Mouse (Mus musculus) kidney, embryonic 14.5 days (tissue): Measurements from ENCODE around the gene Gm26620. TPM values are rescaled to one million over a fixed set of nuclear protein-coding genes. Genes with fewer than 3 reads are reported as not detected.
A peak's percentile ranks its signal among the peaks of the same experiment; 100 is the strongest.

Experiments used
- ATAC-seq: fragments of 200-750 bp; cut with Nextera tagmentation; 2 replicates; pipeline ENCODE4 v1.8.0; 2017; ENCODE audit warnings: moderate number of reproducible peaks, mild to moderate bottlenecking, moderate TSS enrichment, moderate library complexity; ENCODE audit not compliant: low FRiP score, low TSS enrichment
- H3K27ac ChIP-seq: fragments of 300-500 bp; sonication (generic); 2 replicates; pipeline ENCODE4 v1.5.1; 2014; ENCODE audit warnings: low read depth, mild to moderate bottlenecking, low read length, moderate library complexity, mixed read lengths
- H3K27me3 ChIP-seq: fragments of 300-500 bp; sonication (generic); 2 replicates; pipeline ENCODE4 v1.6.1; 2014; ENCODE audit warnings: mild to moderate bottlenecking, low read length; ENCODE audit not compliant: control insufficient read depth, insufficient read depth
- H3K36me3 ChIP-seq: fragments of 300-500 bp; sonication (generic); 2 replicates; pipeline ENCODE4 v1.6.1; 2014; ENCODE audit warnings: low read length, mixed read lengths; ENCODE audit not compliant: control insufficient read depth, insufficient read depth
- H3K4me1 ChIP-seq: fragments of 300-500 bp; sonication (generic); 2 replicates; pipeline ENCODE4 v1.6.1; 2014; ENCODE audit warnings: low read length, mixed read lengths; ENCODE audit not compliant: control insufficient read depth, insufficient read depth
- H3K4me2 ChIP-seq: fragments of 300-500 bp; sonication (generic); replicated peaks from 2 replicates; pipeline ENCODE4 v1.6.1; 2014; ENCODE audit warnings: low read depth, mild to moderate bottlenecking, low read length
- H3K4me3 ChIP-seq: fragments of 300-500 bp; sonication (generic); 2 replicates; pipeline ENCODE4 v1.5.1; 2014; ENCODE audit warnings: mild to moderate bottlenecking, low read length
- H3K9ac ChIP-seq: fragments of 300-500 bp; sonication (generic); 2 replicates; pipeline ENCODE4 v1.6.1; 2014; ENCODE audit warnings: low read depth, mild to moderate bottlenecking, low read length, moderate library complexity
- H3K9me3 ChIP-seq: fragments of 300-500 bp; sonication (generic); 2 replicates; pipeline ENCODE4 v1.6.1; 2016; ENCODE audit warnings: low read length; ENCODE audit not compliant: control insufficient read depth
- WGBS: fragments of 180-500 bp; shearing (Covaris S2); extraction: QIAGEN DNeasy Blood & Tissue Kit; methylation state at CpG from one replicate; pipeline ENCODE4 v1.1.7; 2014; 5-methylcytosine and 5-hydroxymethylcytosine counted together
- polyA plus RNA-seq: library from polyadenylated mRNA; unstranded; fragments of >200 nt; fragmentation: Nextera tagmentation; extraction: Ambion mirVana; gene quantifications from 2 replicates; pipeline ENCODE4 v1.2.1, GENCODE M21; 2014

Gm26620 gene
- polyA plus RNA-seq, 1 experiment from 2014 or later = not detected

- H3K27ac ChIP-seq = peak within 1 kb of the TSS; percentile 53; the same call in 1 of the 2 replicates
- H3K27me3 ChIP-seq = no peaks in the 10 kb centered on the region
- peak within 1 kb of the TSS; percentile 67 for H3K4me2 ChIP-seq
- peak; percentile 79; the same call in 1 of the 2 replicates for ATAC-seq
- 0 out of 2 replicates have a peak, but pooled peaks cover 4% of the 10 kb centered on the region for H3K36me3 ChIP-seq
- no peaks in the 10 kb centered on the region for H3K9me3 ChIP-seq
- H3K9ac ChIP-seq = peak within 1 kb of the TSS; percentile 76
- H3K4me1 ChIP-seq = no peaks in the 10 kb centered on the region; the same call in 1 of the 2 replicates
- H3K4me3 ChIP-seq = peak within 1 kb of the TSS; percentile 89
- WGBS = under 1% methylated on average over 25 of the region's 25 CpGs
Measured at GRCm38 (mm10) chr1:170867691-170868105, 17.2 kb upstream of the Gm26620 start, which contains the start of gene Atf6. Gene Atf6 (minus strand): TSS chr1:170867771.

- Histone ChIP-seq H3K4me3 (peak overlapping the region; percentile 89), H3K36me3 (0 out of 2 replicates have a peak, but pooled peaks cover 4% of the 10 kb centered on the region), H3K9me3 (no peaks in the 10 kb centered on the region), H3K27ac (no peak overlapping the region), H3K4me1 (no peaks in the 10 kb centered on the region; the same call in 1 of the 2 replicates), H3K27me3 (no peaks in the 10 kb centered on the region), H3K4me2 (peak overlapping the region; percentile 67), H3K9ac (peak overlapping the region; percentile 76)
- WGBS = under 1% methylated on average over 33 of the region's 33 CpGs
- ATAC-seq = peak; percentile 85
Measured at GRCm38 (mm10) chr1:170868107-170868904, 16.6 kb upstream of the Gm26620 start.

- Histone ChIP-seq H3K9me3 (no peaks in the 10 kb centered on the region), H3K27me3 (no peaks in the 10 kb centered on the region), H3K9ac (peak overlapping the region; percentile 76), H3K27ac (no peak overlapping the region), H3K4me2 (peak overlapping the region; percentile 67), H3K36me3 (0 out of 2 replicates have a peak, but pooled peaks cover 6% of the 10 kb centered on the region), H3K4me3 (peak overlapping the region; percentile 89), H3K4me1 (no peaks in the 10 kb centered on the region; the same call in 1 of the 2 replicates)
- ATAC-seq = 0 out of 2 replicates have a peak, but pooled peaks have one; percentile 18
- WGBS = 19% methylated on average over 14 of the region's 14 CpGs
Measured at GRCm38 (mm10) chr1:170868905-170869283, 16.0 kb upstream of the Gm26620 start.

DNA sequence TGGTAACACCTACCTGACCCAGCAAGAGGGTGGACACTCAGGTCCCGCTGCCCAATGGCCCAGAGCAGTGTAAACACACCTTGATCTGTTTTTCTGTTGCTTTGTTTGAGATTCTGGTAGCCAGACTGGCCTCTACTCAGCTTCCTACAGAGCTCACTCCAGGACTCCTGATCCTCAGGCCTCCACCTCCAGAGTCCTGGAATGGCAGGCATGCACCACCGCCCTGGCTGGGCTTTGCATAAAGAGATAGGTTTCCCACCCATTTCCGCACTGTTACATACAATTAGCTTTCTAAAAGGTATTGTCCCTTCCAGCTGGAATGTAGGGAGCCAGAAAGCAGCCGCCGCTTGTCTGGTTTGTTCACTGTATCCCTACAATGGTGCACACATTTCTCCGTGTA is 13.5 kb upstream of the Gm26620 start:
- no peaks in the 10 kb centered on the region for H3K27me3 ChIP-seq
- H3K4me1 ChIP-seq = no peaks in the 10 kb centered on the region; the same call in 1 of the 2 replicates
- 91% methylated on average over 6 of the region's 6 CpGs for WGBS
- no peak overlapping the region for H3K9ac ChIP-seq
- no peak overlapping the region for H3K4me2 ChIP-seq
- ATAC-seq = no peak
- no peaks in the 10 kb centered on the region for H3K9me3 ChIP-seq
- no peak overlapping the region for H3K27ac ChIP-seq
- peaks cover 24% of the 10 kb centered on the region; the same call in 1 of the 2 replicates for H3K36me3 ChIP-seq
- no peak overlapping the region for H3K4me3 ChIP-seq

DNA sequence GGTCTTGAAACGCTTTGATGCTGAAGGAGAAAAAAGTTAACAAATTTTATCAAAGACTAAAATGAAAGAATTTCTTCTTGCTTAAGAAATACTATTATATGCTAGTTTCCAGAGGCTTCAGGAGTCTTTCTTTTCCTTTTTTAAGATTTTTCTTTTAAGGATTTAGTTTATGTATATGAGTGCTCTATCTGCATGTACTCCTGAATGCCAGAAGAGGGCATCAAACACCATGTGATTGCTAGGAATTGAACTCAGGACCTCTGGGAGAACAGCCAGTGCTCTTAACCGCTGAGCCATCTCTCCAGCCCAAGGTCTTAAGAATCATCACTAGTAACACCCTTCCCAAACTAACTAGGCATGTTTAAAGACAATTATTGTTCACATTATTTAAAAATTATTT is 12.9 kb upstream of the Gm26620 start:
- ATAC-seq = no peak
- 96% methylated on average over 2 of the region's 2 CpGs for WGBS
- H3K4me3 ChIP-seq = no peak overlapping the region
- H3K4me2 ChIP-seq = no peak overlapping the region
- no peaks in the 10 kb centered on the region for H3K9me3 ChIP-seq
- no peak overlapping the region for H3K9ac ChIP-seq
- H3K36me3 ChIP-seq = peaks cover 27% of the 10 kb centered on the region; the same call in 1 of the 2 replicates
- no peaks in the 10 kb centered on the region for H3K4me1 ChIP-seq
- H3K27me3 ChIP-seq = no peaks in the 10 kb centered on the region
- H3K27ac ChIP-seq = no peak overlapping the region

DNA sequence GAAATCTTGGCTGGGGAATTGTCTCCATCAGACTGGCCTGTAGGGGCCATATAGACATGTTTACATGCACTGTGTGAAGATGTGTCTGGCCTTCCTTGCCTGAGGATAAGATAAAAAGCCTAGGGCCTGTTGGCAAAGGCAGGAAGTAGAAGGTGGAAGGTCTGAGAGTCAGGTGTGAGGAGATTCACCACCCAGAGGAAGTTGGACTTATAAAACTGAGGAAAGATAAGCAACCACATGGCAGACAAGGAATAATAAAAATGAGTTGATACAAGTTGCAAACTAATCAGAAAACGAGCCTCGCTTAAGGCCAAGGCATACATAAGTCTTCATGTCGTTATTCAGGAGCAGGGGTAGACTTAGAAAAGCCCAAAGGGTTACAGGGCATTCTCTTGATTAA is 9.2 kb upstream of the Gm26620 start:
- no peaks in the 10 kb centered on the region for H3K27me3 ChIP-seq

GRCm38 (mm10) chr1:170876906-170877305 is 8.0 kb upstream of the Gm26620 start:
- H3K4me3 ChIP-seq = no peak overlapping the region
- H3K4me2 ChIP-seq = no peak overlapping the region
- peaks cover 50% of the 10 kb centered on the region for H3K36me3 ChIP-seq
- H3K4me1 ChIP-seq = no peaks in the 10 kb centered on the region
- no peak for ATAC-seq
- H3K27ac ChIP-seq = no peak overlapping the region
- WGBS = 92% methylated on average over 5 of the region's 5 CpGs
- H3K27me3 ChIP-seq = no peaks in the 10 kb centered on the region
- H3K9me3 ChIP-seq = no peaks in the 10 kb centered on the region
- H3K9ac ChIP-seq = no peak overlapping the region

More for the DNA sequence above, 9.2 kb upstream of the Gm26620 start:
- Histone ChIP-seq H3K27ac (no peak overlapping the region), H3K4me2 (no peak overlapping the region), H3K36me3 (peaks cover 47% of the 10 kb centered on the region), H3K4me3 (no peak overlapping the region), H3K9ac (no peak overlapping the region), H3K9me3 (no peaks in the 10 kb centered on the region), H3K4me1 (no peaks in the 10 kb centered on the region)
- WGBS = 72% methylated on average over 3 of the region's 3 CpGs
- no peak for ATAC-seq

DNA sequence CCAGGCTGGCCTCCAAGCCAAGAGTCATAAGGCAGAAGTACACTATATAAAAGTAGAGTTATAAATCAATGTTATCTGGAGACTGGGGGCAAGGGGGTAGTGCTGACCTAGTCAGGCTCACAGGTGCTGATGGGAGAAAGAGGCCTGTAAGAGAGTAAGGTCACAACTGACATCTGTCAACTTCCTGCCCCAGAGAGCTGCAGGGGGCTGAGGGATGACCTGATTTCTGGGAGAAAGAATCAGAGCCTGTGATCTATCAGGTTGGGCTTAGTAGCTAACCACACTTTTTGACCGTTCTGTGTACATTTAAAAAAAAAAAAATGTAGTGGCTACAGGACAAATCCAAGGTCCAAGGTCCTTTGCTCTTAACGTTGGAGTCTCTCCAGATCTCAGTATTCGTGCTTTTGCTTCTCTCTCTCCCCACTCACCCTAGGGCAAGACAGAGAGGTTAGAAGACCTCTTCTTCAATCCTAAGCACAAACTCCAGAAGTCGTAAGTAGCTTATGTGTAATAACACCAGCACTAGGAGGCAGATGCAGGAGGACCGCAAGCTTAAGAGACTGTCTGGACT is 1.9 kb upstream of the Gm26620 start:
- peaks cover 23% of the 10 kb centered on the region for H3K36me3 ChIP-seq
- ATAC-seq = no peak
- H3K9me3 ChIP-seq = no peaks in the 10 kb centered on the region
- H3K27ac ChIP-seq = no peak overlapping the region
- no peak overlapping the region for H3K9ac ChIP-seq
- H3K4me2 ChIP-seq = no peak overlapping the region
- H3K4me3 ChIP-seq = no peak overlapping the region
- H3K4me1 ChIP-seq = no peaks in the 10 kb centered on the region
- no peaks in the 10 kb centered on the region for H3K27me3 ChIP-seq
- WGBS = 80% methylated on average over 5 of the region's 5 CpGs

- ATAC-seq = no peak
- Histone ChIP-seq H3K9me3 (no peaks in the 10 kb centered on the region), H3K9ac (peak overlapping the region; percentile 79; the same call in 1 of the 2 replicates), H3K4me3 (peak overlapping the region; percentile 79), H3K36me3 (peaks cover 18% of the 10 kb centered on the region), H3K4me1 (no peaks in the 10 kb centered on the region), H3K27ac (0 out of 2 replicates have a peak overlapping the region, but pooled peaks have one; percentile 18), H3K27me3 (no peaks in the 10 kb centered on the region), H3K4me2 (peak overlapping the region; percentile 57)
- WGBS = 17% methylated on average over 8 of the region's 8 CpGs
Measured at GRCm38 (mm10) chr1:170884390-170884789, 475 bp upstream of the Gm26620 start.
